Comparison of ENCODE assay signal across 9 mouse cellular contexts in genomic region chr4:130557852-130558251, GRCm38 (mm10). TPM values are rescaled to one million over a fixed set of nuclear protein-coding genes. Genes with fewer than 3 reads are reported as not detected.
A peak's percentile ranks its signal among the peaks of the same experiment; 100 is the strongest.
DNase-seq lines count a peak whose midpoint lies in the region; ATAC-seq lines count a peak whose summit lies in the region.
"Had no signal": no experiment of that assay in that cellular context is flagged by ENCODE, and none has a peak within 500 bp of the region (broad histone marks: within the 10 kb centered on the region; RNA-seq: fewer than 3 reads in every experiment).

No protein-coding gene starts in this region.

- H3K27ac ChIP-seq in hindbrain, embryonic 10.5 days = peak overlapping the region; percentile 69
- no peak overlapping the region for H3K27ac ChIP-seq in hindbrain, embryonic 14.5 days
- H3K27ac ChIP-seq: hindbrain, embryonic 15.5 days had no signal

- H3K36me3 ChIP-seq in hindbrain, embryonic 10.5 days = peaks cover 45% of the 10 kb centered on the region
- no peaks in the 10 kb centered on the region for H3K36me3 ChIP-seq in hindbrain, embryonic 14.5 days (replicated peaks; ENCODE audit: control insufficient read depth, insufficient read depth)
- H3K36me3 ChIP-seq: hindbrain, embryonic 15.5 days had no signal

- WGBS in hindbrain, embryonic 10.5 days = 85% methylated on average over 12 of the region's 12 CpGs
- 73% methylated on average over 12 of the region's 12 CpGs for WGBS in hindbrain, embryonic 14.5 days

- H3K4me3 ChIP-seq in hindbrain, embryonic 10.5 days = no peak overlapping the region
- H3K4me3 ChIP-seq in hindbrain, embryonic 14.5 days (replicated peaks; ENCODE audit: low read length) = no peak overlapping the region
- H3K4me3 ChIP-seq: hindbrain, embryonic 15.5 days had no signal

- no peak for ATAC-seq in hindbrain, embryonic 14.5 days (ENCODE audit: low FRiP score)
- ATAC-seq in monocyte, adult 5-6 weeks (replicated peaks; ENCODE audit: insufficient number of reproducible peaks, low FRiP score, low TSS enrichment, poor library complexity, severe bottlenecking) = no peak
- ATAC-seq in erythroid progenitor cell, adult 5-6 weeks (replicated peaks; ENCODE audit: low FRiP score, poor library complexity, severe bottlenecking) = no peak

- H3K4me2 ChIP-seq in hindbrain, embryonic 14.5 days (replicated peaks) = no peak overlapping the region
- H3K4me2 ChIP-seq: hindbrain, embryonic 15.5 days had no signal

- H3K27me3 ChIP-seq in hindbrain, embryonic 10.5 days (ENCODE audit: insufficient read depth, poor library complexity, severe bottlenecking) = no peaks in the 10 kb centered on the region
- no peaks in the 10 kb centered on the region for H3K27me3 ChIP-seq in hindbrain, embryonic 14.5 days (ENCODE audit: control insufficient read depth, insufficient read depth, low read length)
- H3K27me3 ChIP-seq: hindbrain, embryonic 15.5 days had no signal

- peaks cover 93% of the 10 kb centered on the region for H3K4me1 ChIP-seq in hindbrain, embryonic 10.5 days (replicated peaks)
- peaks cover 39% of the 10 kb centered on the region for H3K4me1 ChIP-seq in hindbrain, embryonic 14.5 days (replicated peaks; ENCODE audit: control insufficient read depth, insufficient read depth, low read length)

- H3K9ac ChIP-seq in hindbrain, embryonic 14.5 days = no peak overlapping the region
- H3K9ac ChIP-seq: hindbrain, embryonic 15.5 days had no signal

- no peaks in the 10 kb centered on the region for H3K9me3 ChIP-seq in hindbrain, embryonic 10.5 days
- no peaks in the 10 kb centered on the region for H3K9me3 ChIP-seq in hindbrain, embryonic 14.5 days (ENCODE audit: control insufficient read depth, low read length)
- H3K9me3 ChIP-seq: hindbrain, embryonic 15.5 days had no signal

- no peak for DNase-seq in hindbrain, embryonic 10.5 days (ENCODE audit: low spot score)
- DNase-seq in hindbrain, embryonic 14.5 days (ENCODE audit: low spot score) = no peak
- DNase-seq in adrenal gland, postnatal 36 days = peak; percentile 70 to 75
- peak; percentile 68 for DNase-seq in heart, adult 8-10 months (ENCODE audit: low spot score)
- peak; percentile 33 for DNase-seq in kidney, postnatal 10 days
- no peak for DNase-seq in right cerebral cortex, postnatal 36 days (ENCODE audit: low spot score in 2 of 2)

RNA-seq across cellular contexts. Expression of gene Nkain1, which starts 16.1 kb away (rescaled TPM):
- 5.9 and 14.4 TPM in 2 replicates for polyA plus RNA-seq in hindbrain, embryonic 10.5 days (2016; fragmentation: Nextera tagmentation; extraction: Ambion mirVana)
- polyA plus RNA-seq in hindbrain, embryonic 14.5 days (2014; fragmentation: Nextera tagmentation; extraction: Ambion mirVana) = 20.9 and 22.9 TPM in 2 replicates
- 1 to 10 TPM; 7.0 to 9.9 TPM for total RNA-seq in adrenal gland, postnatal 36 days (2021)
- 10 to 100 TPM in 2 of 4 experiments, 1 to 10 TPM in 2; 5.4 to 17.0 (median 11.6) TPM for total RNA-seq in heart, adult 8-10 months (2022)
- not detected in 3 replicates for total RNA-seq in monocyte, adult 5-6 weeks (2017)
- total RNA-seq in erythroid progenitor cell, adult 5-6 weeks (2015; ENCODE audit: low replicate concordance) = not detected in 2 replicates
- total RNA-seq in erythroid progenitor cell, adult 5-6 weeks (2017; ENCODE audit: low replicate concordance) = not detected in 2 replicates

Comparison
In these comparisons a context has a peak if more than half of its experiments do, and no peak if none do; other contexts are left out.
1. DNase-seq: peak in adrenal gland, postnatal 36 days (2 of 2), heart, adult 8-10 months (single experiment) and kidney, postnatal 10 days (single experiment); none in hindbrain, embryonic 10.5 days (single experiment), hindbrain, embryonic 14.5 days (single experiment) and right cerebral cortex, postnatal 36 days (0 of 2).